Mouse (Mus musculus) ES-Bruce4 (cell line): Measurements from ENCODE around the gene Ppm1h.

Experiments
- CTCF ChIP-seq: IDR thresholded peaks from one replicate; pipeline ENCODE4 v1.8.1; 2011; ENCODE audit warnings: low read depth, low read length
- EP300 ChIP-seq: IDR thresholded peaks from 2 replicates; pipeline ENCODE4 v1.6.1; 2011; ENCODE audit warnings: low read depth, low read length; ENCODE audit not compliant: insufficient read depth

GRCm38 (mm10) chr10:122961494-122961893 lies 282.9 kb downstream of the Ppm1h start:
- TF ChIP-seq EP300 (no peak), CTCF (no peak)
